Mouse (Mus musculus) embryonic facial prominence, embryonic 12.5 days (tissue): ENCODE results near the gene Tspo. TPM values are rescaled to one million over a fixed set of nuclear protein-coding genes. Genes with fewer than 3 reads are reported as not detected.
A peak's percentile ranks its signal among the peaks of the same experiment; 100 is the strongest.

ENCODE experiments used
- ATAC-seq: fragments of 200-750 bp; cut with Nextera tagmentation; 2 replicates; pipeline ENCODE4 v1.8.0; 2017; ENCODE audit not compliant: insufficient number of reproducible peaks, insufficient read depth, low FRiP score, low TSS enrichment
- H3K27ac ChIP-seq: fragments of 300-500 bp; sonication (generic); 2 replicates; pipeline ENCODE4 v1.5.1; 2016; ENCODE audit warnings: mild to moderate bottlenecking
- H3K27me3 ChIP-seq: fragments of 300-500 bp; sonication (generic); 2 replicates; pipeline ENCODE4 v1.6.1; 2016; ENCODE audit warnings: mild to moderate bottlenecking, moderate library complexity
- H3K36me3 ChIP-seq: fragments of 300-500 bp; sonication (generic); 2 replicates; pipeline ENCODE4 v1.6.1; 2016; ENCODE audit warnings: mild to moderate bottlenecking
- H3K4me1 ChIP-seq: fragments of 300-500 bp; sonication (generic); 2 replicates; pipeline ENCODE4 v1.6.1; 2016
- H3K4me2 ChIP-seq: fragments of 300-500 bp; sonication (generic); replicated peaks from 2 replicates; pipeline ENCODE4 v1.6.1; 2016; ENCODE audit warnings: mild to moderate bottlenecking, moderate library complexity
- H3K4me3 ChIP-seq: fragments of 300-500 bp; sonication (generic); 2 replicates; pipeline ENCODE4 v1.5.1; 2016; ENCODE audit warnings: mild to moderate bottlenecking
- H3K9ac ChIP-seq: fragments of 300-500 bp; sonication (generic); 2 replicates; pipeline ENCODE4 v1.6.1; 2016; ENCODE audit warnings: mild to moderate bottlenecking, moderate library complexity
- H3K9me3 ChIP-seq: fragments of 300-500 bp; sonication (generic); 2 replicates; pipeline ENCODE4 v1.6.1; 2016; ENCODE audit warnings: mild to moderate bottlenecking, moderate library complexity
- WGBS: fragments of 180-500 bp; shearing (Covaris S2); methylation state at CpG from one replicate; pipeline ENCODE4 v1.1.7; 2016; 5-methylcytosine and 5-hydroxymethylcytosine counted together
- polyA plus RNA-seq: library from polyadenylated mRNA; unstranded; fragments of >200 nt; fragmentation: Nextera tagmentation; extraction: Ambion mirVana; gene quantifications from 2 replicates; pipeline ENCODE4 v1.2.1, GENCODE M21; 2016

Gene Tspo
- polyA plus RNA-seq, 1 experiment from 2014 or later, result 25.1 TPM

DNA sequence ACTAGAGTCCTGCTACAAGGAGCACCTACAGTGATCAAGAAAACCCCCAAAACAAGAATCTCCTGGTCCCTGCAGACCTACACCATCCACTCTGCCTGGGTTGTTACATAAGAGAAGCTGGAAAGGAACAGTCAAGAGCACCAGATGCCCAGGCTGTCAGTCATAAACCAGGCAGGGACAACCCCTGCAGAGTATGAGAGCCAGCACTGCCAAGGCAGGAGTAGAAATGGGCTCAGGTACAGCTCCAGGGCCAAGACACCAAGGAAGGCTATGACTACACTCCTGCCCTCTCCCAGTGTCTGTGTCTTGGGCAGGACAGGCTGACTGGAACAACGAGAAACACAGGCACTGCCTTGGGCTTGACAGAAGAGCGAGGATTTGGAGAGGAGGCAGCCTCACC lies 13.3 kb upstream of the Tspo start:
- Histone ChIP-seq H3K9me3 (no peaks in the 10 kb centered on the region), H3K27ac (no peak overlapping the region), H3K4me3 (no peak overlapping the region), H3K4me2 (no peak overlapping the region), H3K36me3 (peaks cover 68% of the 10 kb centered on the region), H3K4me1 (0 out of 2 replicates have a peak, but pooled peaks cover 4% of the 10 kb centered on the region), H3K27me3 (no peaks in the 10 kb centered on the region), H3K9ac (no peak overlapping the region)
- ATAC-seq, result no peak
- WGBS, result 74% methylated on average over 2 of the region's 2 CpGs

DNA sequence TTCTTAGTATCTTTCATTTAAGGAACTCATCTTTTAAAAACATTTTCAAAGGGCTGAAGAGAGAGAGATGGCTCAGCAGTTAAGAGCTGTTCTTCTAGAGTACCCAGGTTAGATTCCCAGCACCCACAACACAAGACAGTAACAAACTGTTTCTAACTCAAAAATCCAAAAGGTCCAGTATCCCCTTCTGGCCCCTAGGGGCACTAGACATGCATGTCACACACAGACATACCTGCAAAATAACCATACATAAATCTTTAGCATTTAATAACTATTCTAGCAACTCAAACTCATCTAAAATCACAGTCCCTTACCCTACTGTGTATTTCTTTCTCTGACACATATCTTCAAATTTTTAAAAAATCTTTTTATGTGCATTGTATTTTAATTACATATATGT lies 9.6 kb upstream of the Tspo start:
- Histone ChIP-seq H3K9ac (no peak overlapping the region), H3K36me3 (peaks cover 34% of the 10 kb centered on the region), H3K4me2 (no peak overlapping the region)

DNA sequence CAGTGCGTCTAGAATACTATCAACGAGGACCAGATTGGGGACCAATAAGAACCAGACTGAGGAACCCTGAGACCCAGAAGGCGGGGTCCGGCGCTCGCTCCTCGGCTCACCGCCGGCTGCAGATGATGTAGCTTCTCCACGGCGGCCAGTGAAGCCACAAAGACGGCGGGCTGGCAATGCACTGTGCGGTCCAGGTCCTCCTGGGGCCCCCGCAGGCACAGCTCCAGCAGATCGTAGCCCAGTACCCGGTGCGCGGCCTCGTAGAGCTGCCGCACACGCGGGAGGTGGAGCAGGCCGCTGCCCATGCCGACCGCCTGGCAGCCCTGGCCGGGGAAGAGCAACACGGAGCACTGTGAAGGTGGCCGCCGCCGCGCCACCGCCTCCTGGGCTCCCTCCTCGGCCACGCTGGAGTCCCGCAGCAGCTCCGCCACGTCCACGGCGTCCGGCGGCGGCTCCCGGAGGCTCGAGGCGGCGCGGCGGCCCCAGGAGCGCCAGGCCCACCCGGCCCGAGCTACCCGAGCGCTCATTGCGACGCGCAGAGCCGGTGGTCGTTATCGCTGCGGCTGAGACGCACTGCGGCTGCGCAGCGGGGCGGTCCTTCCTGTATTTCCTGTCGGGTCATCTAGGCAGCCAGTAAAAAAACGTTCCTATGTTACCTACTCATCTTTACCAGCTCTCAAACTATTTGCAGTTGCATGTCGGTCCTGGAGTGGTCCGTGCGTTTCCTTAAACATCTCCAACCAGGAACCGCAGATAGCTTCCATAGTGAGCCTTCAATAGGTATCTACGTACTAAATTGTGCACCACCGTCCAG lies 8.0 kb upstream of the Tspo start:
- peak overlapping the region; percentile 83 for H3K4me2 ChIP-seq
- H3K4me3 ChIP-seq, result peak overlapping the region; percentile 90
- H3K27ac ChIP-seq, result peak overlapping the region; percentile 93
- peak overlapping the region; percentile 92 for H3K9ac ChIP-seq
- no peaks in the 10 kb centered on the region for H3K27me3 ChIP-seq
- ATAC-seq, result peak; percentile 86
- under 1% methylated on average over 72 of the region's 74 CpGs for WGBS
- H3K9me3 ChIP-seq, result no peaks in the 10 kb centered on the region
- peaks cover 19% of the 10 kb centered on the region for H3K36me3 ChIP-seq
- 0 out of 2 replicates have a peak, but pooled peaks cover 4% of the 10 kb centered on the region for H3K4me1 ChIP-seq

More for the DNA sequence above, 9.6 kb upstream of the Tspo start:
- no peak for ATAC-seq
- Histone ChIP-seq H3K9me3 (no peaks in the 10 kb centered on the region), H3K27me3 (no peaks in the 10 kb centered on the region), H3K27ac (no peak overlapping the region), H3K4me3 (no peak overlapping the region), H3K4me1 (0 out of 2 replicates have a peak, but pooled peaks cover 4% of the 10 kb centered on the region)

DNA sequence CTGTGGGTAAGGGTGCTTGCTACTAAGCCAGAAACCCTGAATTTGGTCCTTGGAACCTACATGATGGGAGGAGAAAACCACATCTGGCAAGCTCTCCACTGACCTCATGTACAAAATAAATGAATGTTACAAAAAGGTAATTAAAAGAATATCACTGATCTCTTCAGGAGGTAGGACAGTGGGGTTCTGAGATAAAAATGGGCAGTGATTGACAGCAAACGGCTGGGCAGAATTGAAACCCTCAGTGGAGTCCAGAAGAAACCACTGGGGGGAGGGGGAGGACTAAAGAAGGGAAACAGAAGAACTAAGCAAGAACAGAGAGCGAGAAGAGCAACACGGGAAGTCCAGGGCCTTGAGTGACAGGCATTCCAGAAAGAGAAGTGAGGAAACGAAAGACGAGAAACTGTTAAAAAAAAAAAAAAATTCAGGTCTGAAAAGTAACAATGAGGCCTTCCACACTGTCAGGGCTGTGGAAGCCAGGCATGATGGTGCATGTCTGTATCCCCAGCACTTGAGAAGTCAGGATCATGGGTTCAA lies 2.4 kb upstream of the Tspo start:
- ATAC-seq, result no peak
- Histone ChIP-seq H3K27me3 (0 out of 2 replicates have a peak, but pooled peaks cover 5% of the 10 kb centered on the region), H3K4me1 (peaks cover 18% of the 10 kb centered on the region), H3K27ac (no peak overlapping the region), H3K9me3 (no peaks in the 10 kb centered on the region), H3K4me3 (no peak overlapping the region), H3K36me3 (no peaks in the 10 kb centered on the region), H3K4me2 (no peak overlapping the region), H3K9ac (no peak overlapping the region)
- 49% methylated on average over 5 of the region's 5 CpGs for WGBS

DNA sequence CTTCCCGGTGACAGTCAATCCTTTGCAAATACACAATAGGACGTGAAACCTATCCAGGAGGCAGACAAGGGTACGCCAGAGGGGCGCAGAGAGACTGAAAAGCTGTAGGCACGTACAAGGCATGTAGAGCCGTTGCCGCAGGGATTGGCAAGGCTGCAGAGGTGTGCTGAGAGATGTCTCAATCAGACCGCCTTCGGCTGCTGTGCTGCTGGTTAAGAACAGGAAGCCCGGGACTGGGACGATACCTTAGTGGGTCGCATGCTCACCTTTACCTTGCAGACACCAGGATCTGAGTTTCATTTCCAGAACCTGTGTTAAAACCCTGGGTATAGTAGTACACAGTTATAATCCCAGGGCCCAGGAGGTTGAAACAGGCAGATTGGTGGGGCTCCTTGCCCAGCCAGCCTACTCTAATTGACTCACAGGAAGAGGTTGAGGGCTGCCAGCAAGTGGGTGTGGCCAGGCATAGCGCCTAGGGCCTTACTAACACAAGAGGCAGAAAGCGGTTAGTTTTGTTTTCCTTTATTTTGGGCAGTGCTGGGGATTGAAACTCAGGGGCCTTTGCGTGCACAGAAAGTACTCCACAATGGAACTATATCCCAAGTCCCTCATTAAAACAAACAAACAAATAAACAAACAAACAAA lies 644 bp upstream of the Tspo start:
- Histone ChIP-seq H3K4me3 (peak overlapping the region; percentile 47), H3K27me3 (0 out of 2 replicates have a peak, but pooled peaks cover 5% of the 10 kb centered on the region), H3K36me3 (no peaks in the 10 kb centered on the region), H3K27ac (no peak overlapping the region), H3K4me2 (peak overlapping the region; percentile 95), H3K4me1 (peaks cover 18% of the 10 kb centered on the region), H3K9ac (peak overlapping the region; percentile 19; the same call in 1 of the 2 replicates), H3K9me3 (no peaks in the 10 kb centered on the region)
- ATAC-seq, result peak; percentile 31; the same call in 1 of the 2 replicates
- WGBS, result 28% methylated on average over 15 of the region's 15 CpGs

- Histone ChIP-seq H3K4me2 (peak overlapping the region; percentile 95), H3K9ac (peak overlapping the region; percentile 55), H3K27ac (peak overlapping the region; percentile 17; the same call in 1 of the 2 replicates), H3K4me3 (peak overlapping the region; percentile 47), H3K4me1 (peaks cover 18% of the 10 kb centered on the region), H3K36me3 (no peaks in the 10 kb centered on the region), H3K9me3 (no peaks in the 10 kb centered on the region), H3K27me3 (0 out of 2 replicates have a peak, but pooled peaks cover 5% of the 10 kb centered on the region)
- ATAC-seq, result no peak
- WGBS, result 3% methylated on average over 27 of the region's 27 CpGs
Observed at GRCm38 (mm10) chr15:83563857-83564651, 662 bp downstream of the Tspo start.

- Histone ChIP-seq H3K4me1 (peaks cover 18% of the 10 kb centered on the region), H3K9me3 (no peaks in the 10 kb centered on the region), H3K4me2 (no peak overlapping the region), H3K9ac (no peak overlapping the region), H3K36me3 (no peaks in the 10 kb centered on the region), H3K27me3 (0 out of 2 replicates have a peak, but pooled peaks cover 5% of the 10 kb centered on the region), H3K4me3 (no peak overlapping the region), H3K27ac (no peak overlapping the region)
- no peak for ATAC-seq
- 85% methylated on average over 3 of the region's 3 CpGs for WGBS
Observed at GRCm38 (mm10) chr15:83565434-83565833, 2.0 kb downstream of the Tspo start.

DNA sequence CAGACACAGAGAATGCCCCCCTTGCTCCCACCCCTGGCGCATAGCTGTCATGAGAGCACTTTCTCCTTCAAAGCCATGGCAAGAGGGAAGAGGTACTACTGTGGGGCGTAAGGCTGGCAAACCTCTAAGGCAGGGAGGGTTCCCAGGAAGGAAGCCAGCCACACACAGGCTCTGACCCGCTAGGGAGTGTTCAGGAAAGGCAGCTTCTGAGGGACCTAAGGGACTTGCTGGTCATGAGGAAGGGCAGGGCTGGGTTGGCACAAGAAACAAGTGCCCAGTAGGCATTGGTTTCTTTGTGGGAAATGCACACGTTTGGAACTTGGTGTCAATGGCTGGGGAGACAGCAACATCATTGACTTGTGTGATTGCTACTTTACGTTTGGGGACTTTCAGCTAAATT lies 2.6 kb downstream of the Tspo start:
- 74% methylated on average over 5 of the region's 5 CpGs for WGBS
- Histone ChIP-seq H3K4me1 (peaks cover 18% of the 10 kb centered on the region), H3K9ac (no peak overlapping the region), H3K36me3 (no peaks in the 10 kb centered on the region), H3K9me3 (no peaks in the 10 kb centered on the region), H3K27me3 (0 out of 2 replicates have a peak, but pooled peaks cover 5% of the 10 kb centered on the region), H3K27ac (no peak overlapping the region), H3K4me3 (no peak overlapping the region), H3K4me2 (no peak overlapping the region)
- ATAC-seq, result no peak

DNA sequence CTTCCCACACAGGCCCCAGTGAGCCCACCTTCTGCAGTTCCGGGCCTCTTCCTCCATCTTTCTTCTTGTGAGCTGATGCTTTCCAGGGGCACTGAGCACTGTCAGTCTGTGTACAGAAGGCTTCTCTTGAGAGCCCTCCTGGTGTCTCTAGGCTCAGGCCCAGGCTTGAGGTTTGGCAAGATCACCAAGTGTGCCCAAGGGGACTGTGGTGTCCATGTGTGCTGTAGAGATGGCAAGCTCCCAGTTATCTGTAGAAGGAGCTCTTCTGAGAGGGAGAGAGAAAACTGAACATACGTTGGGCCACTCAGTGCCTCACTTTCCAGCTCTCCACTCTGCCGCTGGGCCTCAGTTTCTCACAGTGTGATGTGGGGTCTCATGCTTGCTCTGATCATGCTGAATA lies 4.3 kb downstream of the Tspo start:
- no peak for ATAC-seq
- no peaks in the 10 kb centered on the region for H3K9me3 ChIP-seq
- no peak overlapping the region for H3K4me3 ChIP-seq
- no peaks in the 10 kb centered on the region for H3K36me3 ChIP-seq
- H3K4me1 ChIP-seq, result peaks cover 17% of the 10 kb centered on the region
- H3K4me2 ChIP-seq, result no peak overlapping the region
- no peak overlapping the region for H3K9ac ChIP-seq
- H3K27ac ChIP-seq, result no peak overlapping the region
- H3K27me3 ChIP-seq, result 0 out of 2 replicates have a peak, but pooled peaks cover 2% of the 10 kb centered on the region
- WGBS, result 83% methylated on average over 3 of the region's 3 CpGs

- Histone ChIP-seq H3K4me1 (peaks cover 9% of the 10 kb centered on the region), H3K4me3 (no peak overlapping the region), H3K36me3 (no peaks in the 10 kb centered on the region), H3K9ac (no peak overlapping the region), H3K9me3 (no peaks in the 10 kb centered on the region), H3K27me3 (0 out of 2 replicates have a peak, but pooled peaks cover 2% of the 10 kb centered on the region), H3K4me2 (no peak overlapping the region), H3K27ac (no peak overlapping the region)
- ATAC-seq, result no peak
- 90% methylated on average over 5 of the region's 5 CpGs for WGBS
Observed at GRCm38 (mm10) chr15:83568544-83568943, 5.2 kb downstream of the Tspo start.

DNA sequence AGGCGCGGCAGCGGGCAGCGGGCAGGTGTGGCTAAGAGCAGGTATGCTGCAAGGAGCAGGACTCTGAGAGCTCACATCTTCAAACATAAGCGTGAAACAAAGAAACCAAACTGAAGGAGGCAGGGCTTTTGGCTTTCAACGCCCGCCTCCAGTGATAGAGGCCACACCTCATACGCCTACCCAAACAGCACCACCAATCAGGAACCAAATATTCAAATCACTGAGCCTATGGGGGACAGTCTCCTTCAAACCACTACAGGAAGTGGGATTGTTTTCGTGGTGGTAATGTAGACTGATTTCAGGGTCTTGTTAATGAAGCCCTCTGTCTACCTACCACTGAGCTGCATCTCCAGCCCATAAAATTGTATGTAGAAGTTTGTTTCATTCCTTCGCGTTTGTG lies 6.3 kb downstream of the Tspo start:
- Histone ChIP-seq H3K9me3 (no peaks in the 10 kb centered on the region), H3K4me3 (no peak overlapping the region), H3K36me3 (peaks cover 9% of the 10 kb centered on the region), H3K27me3 (0 out of 2 replicates have a peak, but pooled peaks cover 2% of the 10 kb centered on the region), H3K4me1 (no peaks in the 10 kb centered on the region), H3K27ac (no peak overlapping the region), H3K4me2 (no peak overlapping the region), H3K9ac (no peak overlapping the region)
- no peak for ATAC-seq
- 49% methylated on average over 11 of the region's 11 CpGs for WGBS
